Mouse (Mus musculus) embryonic fibroblast, embryonic 13.5 days (primary cell): ENCODE measurements around the gene Rpl13a.

Experiments
- CTCF ChIP-seq: IDR thresholded peaks from 2 replicates; pipeline ENCODE4 v1.5.1; 2011; ENCODE audit warnings: mild to moderate bottlenecking, control low read depth, low read length, moderate library complexity, borderline replicate concordance; ENCODE audit not compliant: insufficient read depth
- POLR2A ChIP-seq: IDR thresholded peaks from 2 replicates; pipeline ENCODE4 v1.6.1; 2011; ENCODE audit warnings: low read depth, mild to moderate bottlenecking, control low read depth, low read length, moderate library complexity

DNA sequence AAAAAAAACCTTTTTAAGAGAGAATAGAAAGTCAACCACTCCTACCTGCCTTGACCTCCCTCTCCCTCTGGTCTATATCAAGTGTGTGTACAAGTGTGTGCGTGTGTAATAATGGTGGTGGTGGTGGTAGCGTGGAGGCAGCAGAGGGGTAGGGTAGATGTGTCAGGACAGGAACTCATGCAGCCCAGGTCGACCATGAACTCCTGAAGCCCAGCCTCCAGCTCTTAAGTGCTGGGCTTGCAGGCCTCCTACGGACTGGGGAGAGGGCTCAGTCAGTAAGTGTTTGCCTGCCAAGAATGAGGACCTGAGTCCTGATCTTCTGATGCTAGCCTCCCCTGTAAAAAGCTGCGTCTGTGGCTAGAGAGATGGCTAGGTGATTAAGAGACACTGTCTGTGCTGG lies 23.6 kb downstream of the Rpl13a start:
- TF ChIP-seq CTCF (no peak), POLR2A (no peak)
